In genomic region chr2:157940586-157941185, GRCm38 (mm10) we compare ENCODE assay signal across 11 mouse cellular contexts. TPM values are rescaled to one million over a fixed set of nuclear protein-coding genes. Genes with fewer than 3 reads are reported as not detected.
DNase-seq lines count a peak whose midpoint lies in the region; ATAC-seq and TF ChIP-seq lines count a peak whose summit lies in the region.
"Had no signal": no experiment of that assay in that cellular context is flagged by ENCODE, and none has a peak within 500 bp of the region (broad histone marks: within the 10 kb centered on the region; RNA-seq: fewer than 3 reads in every experiment).

No protein-coding gene starts in this region.

- no peak overlapping the region for H3K4me3 ChIP-seq in neural tube, embryonic 11.5 days (ENCODE audit: low read depth, low read length)
- H3K4me3 ChIP-seq in intestine, postnatal 0 days (ENCODE audit: low read depth, low read length) = 0 out of 2 replicates have a peak overlapping the region, but pooled peaks have one; percentile 7
- peak overlapping the region; percentile 14 for H3K4me3 ChIP-seq in small intestine, adult 2 months (ENCODE audit: low read depth, low read length)
- H3K4me3 ChIP-seq: erythroblast, embryonic 14.5 days had no signal

- ATAC-seq in neural tube, embryonic 11.5 days (ENCODE audit: insufficient read depth, low FRiP score, low TSS enrichment) = no peak
- ATAC-seq in intestine, postnatal 0 days = no peak
- no peak for ATAC-seq in CD4-positive, CD25-positive, alpha-beta regulatory T cell, adult 4 months

- H3K9ac ChIP-seq in neural tube, embryonic 11.5 days (ENCODE audit: low read length) = no peak overlapping the region; the same call in 1 of the 2 replicates
- no peak overlapping the region for H3K9ac ChIP-seq in intestine, postnatal 0 days (ENCODE audit: low read depth, low read length)

- H3K27ac ChIP-seq in neural tube, embryonic 11.5 days (ENCODE audit: low read depth, low read length) = no peak overlapping the region
- H3K27ac ChIP-seq in intestine, postnatal 0 days (ENCODE audit: low read depth, low read length) = no peak overlapping the region
- no peak overlapping the region for H3K27ac ChIP-seq in small intestine, adult 2 months (ENCODE audit: insufficient read depth, low read depth, low read length)
- H3K27ac ChIP-seq: macrophage had no signal

- DNase-seq in cerebellum, postnatal 10 days = peak; percentile 55 to 63
- no peak for DNase-seq in cerebellum, adult 9-10 months
- peak; percentile 19 for DNase-seq in neural tube, embryonic 11.5 days (ENCODE audit: low spot score)
- DNase-seq in neural tube, embryonic 10.5 days (ENCODE audit: extremely low spot score, low spot score) = no peak
- no peak for DNase-seq in layer of hippocampus, adult 9-11 months
- DNase-seq: kidney, adult 2 months had no signal

- TF ChIP-seq CTCF in intestine, postnatal 0 days (IDR thresholded peaks at IDR 0.05; ENCODE audit: low read depth) = no peak
- TF ChIP-seq CTCF in small intestine, adult 2 months (IDR thresholded peaks at IDR 0.05; ENCODE audit: extremely low read depth, insufficient read length, insufficient replicate concordance, low read depth, low read length) = no peak

- under 1% methylated on average over 18 of the region's 18 CpGs for WGBS in neural tube, embryonic 11.5 days
- WGBS in intestine, postnatal 0 days = 13% methylated on average over 18 of the region's 18 CpGs
- 6% methylated on average over 18 of the region's 18 CpGs for WGBS in small intestine, adult 2 months

- no peaks in the 10 kb centered on the region for H3K27me3 ChIP-seq in neural tube, embryonic 11.5 days (ENCODE audit: control insufficient read depth, insufficient read depth, low read length)
- H3K27me3 ChIP-seq in intestine, postnatal 0 days (replicated peaks; ENCODE audit: control insufficient read depth, insufficient read depth, low read length) = peaks cover 63% of the 10 kb centered on the region
- H3K27me3 ChIP-seq in small intestine, adult 2 months (ENCODE audit: control insufficient read depth, insufficient read depth, low read length) = peaks cover 29% of the 10 kb centered on the region

- H3K9me3 ChIP-seq in neural tube, embryonic 11.5 days (ENCODE audit: control insufficient read depth, low read length) = no peaks in the 10 kb centered on the region
- H3K9me3 ChIP-seq in intestine, postnatal 0 days (ENCODE audit: control insufficient read depth) = no peaks in the 10 kb centered on the region

- H3K4me2 ChIP-seq in neural tube, embryonic 11.5 days (ENCODE audit: low read depth) = peak overlapping the region; percentile 10; the same call in 1 of the 2 replicates
- 0 out of 2 replicates have a peak overlapping the region, but pooled peaks have one; percentile 6 for H3K4me2 ChIP-seq in intestine, postnatal 0 days (replicated peaks; ENCODE audit: low read depth)

- H3K36me3 ChIP-seq in neural tube, embryonic 11.5 days (ENCODE audit: control insufficient read depth, insufficient read depth, low read length) = no peaks in the 10 kb centered on the region; the same call in 1 of the 2 replicates
- no peaks in the 10 kb centered on the region for H3K36me3 ChIP-seq in intestine, postnatal 0 days (ENCODE audit: control insufficient read depth, insufficient read depth)
- H3K36me3 ChIP-seq in small intestine, adult 2 months (ENCODE audit: control insufficient read depth, insufficient read depth, low read length) = no peaks in the 10 kb centered on the region

- no peak for TF ChIP-seq POLR2A in small intestine, adult 2 months (IDR thresholded peaks at IDR 0.05; ENCODE audit: low read depth, low read length)

- H3K4me1 ChIP-seq in neural tube, embryonic 11.5 days (ENCODE audit: control insufficient read depth, insufficient read depth, low read length) = peaks cover 19% of the 10 kb centered on the region
- H3K4me1 ChIP-seq in intestine, postnatal 0 days (replicated peaks; ENCODE audit: control insufficient read depth, insufficient read depth, low read length) = peaks cover 2% of the 10 kb centered on the region; the same call in 1 of the 2 replicates
- H3K4me1 ChIP-seq in small intestine, adult 2 months (ENCODE audit: control insufficient read depth, insufficient read depth, insufficient read length, low read length) = peaks cover 30% of the 10 kb centered on the region

RNA-seq across cellular contexts. Expression of gene Vstm2l, which starts 26.2 kb away (rescaled TPM):
- 7.5 and 11.0 TPM in 2 replicates for polyA plus RNA-seq in neural tube, embryonic 11.5 days (2014; fragmentation: Nextera tagmentation; extraction: Ambion mirVana)
- polyA plus RNA-seq in intestine, postnatal 0 days (2015; fragmentation: Nextera tagmentation; extraction: Ambion mirVana) = 0.75 and 0.90 TPM in 2 replicates
- 2.7 and 4.6 TPM in 2 replicates for polyA plus RNA-seq in small intestine, adult 2 months (2012; rRNA removed)
- not detected for polyA plus RNA-seq in CD4-positive, CD25-positive, alpha-beta regulatory T cell, adult 4 months (2017; shearing (Covaris generic))
- polyA plus RNA-seq: erythroblast, embryonic 14.5 days; macrophage had no signal

Comparison
In these comparisons a context has a peak if more than half of its experiments do, and no peak if none do; other contexts are left out.
1. DNase-seq: peak in cerebellum, postnatal 10 days (2 of 2) and neural tube, embryonic 11.5 days (single experiment); none in cerebellum, adult 9-10 months (single experiment), neural tube, embryonic 10.5 days (single experiment) and layer of hippocampus, adult 9-11 months (single experiment).